Mouse (Mus musculus) midbrain, embryonic 12.5 days (tissue): Measurements from ENCODE around the gene Accs. TPM values are rescaled to one million over a fixed set of nuclear protein-coding genes. Genes with fewer than 3 reads are reported as not detected.

Source experiments
- ATAC-seq: fragments of 200-750 bp; cut with Nextera tagmentation; 2 replicates; pipeline ENCODE4 v1.8.0; 2017; ENCODE audit warnings: low read depth, moderate TSS enrichment, moderate library complexity; ENCODE audit not compliant: low FRiP score
- H3K27ac ChIP-seq: fragments of 300-500 bp; sonication (generic); replicated peaks from 2 replicates; pipeline ENCODE4 v1.5.1; 2016; ENCODE audit warnings: mild to moderate bottlenecking
- H3K27me3 ChIP-seq: fragments of 300-500 bp; sonication (generic); 2 replicates; pipeline ENCODE4 v1.6.1; 2016; ENCODE audit warnings: mild to moderate bottlenecking
- H3K36me3 ChIP-seq: fragments of 300-500 bp; sonication (generic); 2 replicates; pipeline ENCODE4 v1.6.1; 2016
- H3K4me1 ChIP-seq: fragments of 300-500 bp; sonication (generic); 2 replicates; pipeline ENCODE4 v1.6.1; 2016
- H3K4me2 ChIP-seq: fragments of 300-500 bp; sonication (generic); replicated peaks from 2 replicates; pipeline ENCODE4 v1.6.1; 2016; ENCODE audit warnings: mild to moderate bottlenecking, moderate library complexity
- H3K4me3 ChIP-seq: fragments of 300-500 bp; sonication (generic); 2 replicates; pipeline ENCODE4 v1.5.1; 2016; ENCODE audit warnings: mild to moderate bottlenecking
- H3K9ac ChIP-seq: fragments of 300-500 bp; sonication (generic); replicated peaks from 2 replicates; pipeline ENCODE4 v1.6.1; 2016; ENCODE audit warnings: mild to moderate bottlenecking, moderate library complexity
- H3K9me3 ChIP-seq: fragments of 300-500 bp; sonication (generic); 2 replicates; pipeline ENCODE4 v1.6.1; 2016; ENCODE audit warnings: mild to moderate bottlenecking
- WGBS: fragments of 180-500 bp; shearing (Covaris S2); methylation state at CpG from one replicate; pipeline ENCODE4 v1.1.7; 2016; 5-methylcytosine and 5-hydroxymethylcytosine counted together
- polyA plus RNA-seq: library from polyadenylated mRNA; unstranded; fragments of >200 nt; fragmentation: Nextera tagmentation; extraction: Ambion mirVana; gene quantifications from 2 replicates; pipeline ENCODE4 v1.2.1, GENCODE M21; 2016

Gene Accs
- polyA plus RNA-seq, 1 experiment from 2014 or later, result 9.1 TPM

DNA sequence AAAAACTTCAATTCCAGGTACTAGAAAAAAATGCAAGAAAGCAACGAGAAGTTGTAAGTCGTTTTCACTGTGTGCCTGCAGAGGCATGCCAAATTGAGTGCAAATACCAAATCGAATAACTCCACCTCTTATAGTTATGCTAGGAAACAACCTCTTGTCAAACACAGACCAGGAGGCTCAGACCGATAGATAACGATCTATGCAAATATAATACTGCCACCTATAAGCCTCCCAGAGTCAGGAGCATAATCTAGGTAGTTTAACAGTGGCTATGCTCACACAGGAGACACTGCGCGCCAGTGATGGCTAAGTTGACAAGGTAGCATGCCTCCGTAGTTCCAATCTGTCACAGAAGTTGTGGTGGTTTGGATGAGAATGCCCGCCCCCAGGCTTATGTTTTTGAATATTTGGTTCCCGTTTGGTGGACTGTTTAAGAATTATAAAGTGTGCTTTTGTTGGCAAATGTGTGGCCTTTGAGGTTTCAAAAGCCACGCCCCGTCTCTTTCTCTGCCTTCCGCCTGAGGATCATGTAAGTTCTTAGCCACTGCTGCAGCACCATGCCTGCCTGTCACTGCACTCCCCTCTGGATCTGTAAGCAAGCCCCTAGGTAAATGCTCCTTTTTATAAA, 688 bp upstream of the Accs start:
- 50% methylated on average over 13 of the region's 13 CpGs for WGBS
- H3K9me3 ChIP-seq, result no peaks in the 10 kb centered on the region
- H3K27ac ChIP-seq, result no peak overlapping the region
- H3K4me1 ChIP-seq, result peaks cover 11% of the 10 kb centered on the region
- ATAC-seq, result no peak
- H3K4me3 ChIP-seq, result peak overlapping the region; percentile 60; the same call in 1 of the 2 replicates
- H3K27me3 ChIP-seq, result 0 out of 2 replicates have a peak, but pooled peaks cover 5% of the 10 kb centered on the region
- peak overlapping the region; percentile 68 for H3K4me2 ChIP-seq
- 0 out of 2 replicates have a peak, but pooled peaks cover 10% of the 10 kb centered on the region for H3K36me3 ChIP-seq
- no peak overlapping the region for H3K9ac ChIP-seq

DNA sequence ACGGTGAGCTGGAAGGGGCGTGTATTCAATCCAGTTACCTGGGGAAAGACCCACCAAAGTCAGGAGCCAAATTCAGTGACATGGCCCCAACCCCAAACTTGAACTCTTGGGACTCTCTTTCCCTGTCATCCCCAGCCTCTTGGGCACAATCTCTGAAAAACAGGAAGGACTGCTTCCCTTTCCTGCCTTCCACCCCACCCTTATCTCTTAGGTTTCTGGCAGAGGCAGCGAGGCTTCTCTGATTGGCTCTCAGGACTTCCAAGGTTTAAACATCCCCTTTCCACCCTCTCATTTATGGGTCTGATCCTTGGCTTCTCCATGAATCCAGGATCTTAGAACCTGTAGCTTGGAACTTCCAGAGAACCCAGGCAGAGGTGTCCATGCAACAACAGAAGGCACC, 8.4 kb downstream of the Accs start:
- 94% methylated on average over 3 of the region's 3 CpGs for WGBS
- no peak for ATAC-seq
- H3K27ac ChIP-seq, result no peak overlapping the region
- no peak overlapping the region for H3K4me2 ChIP-seq
- H3K36me3 ChIP-seq, result peaks cover 86% of the 10 kb centered on the region
- H3K27me3 ChIP-seq, result no peaks in the 10 kb centered on the region
- no peaks in the 10 kb centered on the region for H3K4me1 ChIP-seq
- H3K9ac ChIP-seq, result no peak overlapping the region
- no peaks in the 10 kb centered on the region for H3K9me3 ChIP-seq
- H3K4me3 ChIP-seq, result no peak overlapping the region

DNA sequence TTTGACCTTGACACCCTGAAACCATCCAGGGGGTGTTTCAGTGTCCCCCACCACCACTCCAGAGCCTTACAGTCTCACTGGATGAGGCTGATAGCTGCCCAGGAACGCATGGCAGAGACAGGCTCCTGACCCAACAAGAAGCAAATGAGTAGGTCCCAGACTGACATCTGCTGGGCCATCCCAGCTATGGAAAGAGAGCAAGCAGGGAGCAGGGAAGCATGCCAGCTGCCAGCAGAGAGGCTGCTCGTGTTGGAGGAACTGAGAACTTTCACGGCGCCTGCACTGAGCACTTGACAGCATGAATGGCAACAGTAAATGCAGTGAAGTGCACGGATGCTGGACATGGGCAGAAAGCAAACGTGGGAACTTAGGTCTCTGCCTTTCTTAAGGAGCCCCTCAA, 9.6 kb downstream of the Accs start:
- WGBS, result 83% methylated on average over 6 of the region's 6 CpGs

DNA sequence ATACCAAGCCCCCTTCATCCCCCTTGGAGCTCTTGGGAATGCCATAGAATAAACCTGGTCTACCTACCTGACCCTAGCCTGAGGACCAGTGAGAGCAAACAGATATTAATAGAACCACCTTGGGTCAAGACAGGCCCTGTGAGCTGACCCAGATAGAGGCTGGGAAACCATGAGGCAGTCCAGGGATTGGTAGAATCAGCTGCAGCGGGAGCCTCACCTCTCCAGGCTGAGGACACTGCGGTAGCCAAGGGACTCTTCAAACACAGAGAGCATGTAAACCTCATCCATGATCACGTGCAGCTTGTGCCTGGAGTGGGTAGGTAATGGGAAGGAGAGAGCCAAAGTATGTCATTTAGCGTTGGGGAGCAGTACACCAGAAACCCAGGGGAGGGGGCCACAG, 10.8 kb downstream of the Accs start:
- no peak for ATAC-seq
- Histone ChIP-seq H3K9ac (no peak overlapping the region), H3K4me1 (no peaks in the 10 kb centered on the region), H3K4me2 (no peak overlapping the region), H3K27me3 (no peaks in the 10 kb centered on the region), H3K27ac (no peak overlapping the region), H3K36me3 (peaks cover 86% of the 10 kb centered on the region), H3K4me3 (no peak overlapping the region), H3K9me3 (no peaks in the 10 kb centered on the region)
- 91% methylated on average over 4 of the region's 4 CpGs for WGBS

More for the DNA sequence above, 9.6 kb downstream of the Accs start:
- Histone ChIP-seq H3K27me3 (no peaks in the 10 kb centered on the region), H3K36me3 (peaks cover 85% of the 10 kb centered on the region), H3K4me1 (no peaks in the 10 kb centered on the region), H3K27ac (no peak overlapping the region), H3K9me3 (no peaks in the 10 kb centered on the region), H3K4me2 (no peak overlapping the region), H3K9ac (no peak overlapping the region), H3K4me3 (no peak overlapping the region)
- ATAC-seq, result no peak

GRCm38 (mm10) chr2:93836232-93836785, 13.4 kb downstream of the Accs start:
- Histone ChIP-seq H3K27me3 (no peaks in the 10 kb centered on the region), H3K4me2 (no peak overlapping the region), H3K36me3 (peaks cover 61% of the 10 kb centered on the region), H3K27ac (no peak overlapping the region), H3K4me1 (no peaks in the 10 kb centered on the region), H3K9ac (no peak overlapping the region), H3K9me3 (no peaks in the 10 kb centered on the region), H3K4me3 (no peak overlapping the region)
- 76% methylated on average over 13 of the region's 13 CpGs for WGBS
- ATAC-seq, result no peak

DNA sequence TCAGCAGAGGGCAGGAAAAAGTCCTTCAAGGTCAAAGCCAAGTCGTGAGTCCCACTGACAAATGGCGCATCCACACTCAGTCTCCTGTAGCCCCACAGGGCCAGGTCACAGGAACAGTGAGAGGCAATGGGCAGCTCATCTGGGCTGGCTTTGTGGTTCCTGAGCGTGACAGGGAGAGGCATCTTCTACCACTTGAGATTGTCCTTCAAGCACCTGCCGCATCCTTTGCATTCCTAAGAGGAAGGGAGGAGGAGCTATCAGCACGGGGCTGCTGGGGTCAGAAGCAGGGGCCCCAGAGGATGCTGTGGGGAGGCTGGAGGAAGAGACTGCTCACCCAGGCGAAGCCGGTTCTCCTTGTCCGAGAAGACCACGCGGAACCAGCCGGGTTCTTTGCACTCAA, 14.1 kb downstream of the Accs start:
- Histone ChIP-seq H3K27me3 (no peaks in the 10 kb centered on the region), H3K36me3 (peaks cover 54% of the 10 kb centered on the region), H3K27ac (no peak overlapping the region), H3K4me2 (no peak overlapping the region), H3K4me3 (no peak overlapping the region), H3K9me3 (no peaks in the 10 kb centered on the region), H3K4me1 (no peaks in the 10 kb centered on the region), H3K9ac (no peak overlapping the region)
- no peak for ATAC-seq
- 81% methylated on average over 11 of the region's 11 CpGs for WGBS

- Histone ChIP-seq H3K4me2 (no peak overlapping the region), H3K4me3 (no peak overlapping the region), H3K4me1 (peaks cover 9% of the 10 kb centered on the region), H3K9ac (no peak overlapping the region), H3K9me3 (no peaks in the 10 kb centered on the region), H3K36me3 (peaks cover 9% of the 10 kb centered on the region), H3K27ac (no peak overlapping the region), H3K27me3 (no peaks in the 10 kb centered on the region)
- WGBS, result 17% methylated on average over 8 of the region's 8 CpGs
- ATAC-seq, result peak; percentile 17; the same call in 1 of the 2 replicates
Measured at GRCm38 (mm10) chr2:93823519-93823918, 26.2 kb downstream of the Accs start.

- Histone ChIP-seq H3K4me2 (peak within 1 kb of the TSS; percentile 81), H3K9me3 (no peaks in the 10 kb centered on the region), H3K4me1 (peaks cover 9% of the 10 kb centered on the region), H3K27ac (peak within 1 kb of the TSS; percentile 58; the same call in 1 of the 2 replicates), H3K36me3 (peaks cover 9% of the 10 kb centered on the region), H3K27me3 (no peaks in the 10 kb centered on the region), H3K9ac (peak within 1 kb of the TSS; percentile 94), H3K4me3 (peak within 1 kb of the TSS; percentile 90)
- under 1% methylated on average over 66 of the region's 66 CpGs for WGBS
- peak; percentile 92 for ATAC-seq
Measured at GRCm38 (mm10) chr2:93822045-93822749, 27.5 kb downstream of the Accs start, which contains the start of gene Ext2. TSS of gene Ext2 (minus strand) at chr2:93822568.

DNA sequence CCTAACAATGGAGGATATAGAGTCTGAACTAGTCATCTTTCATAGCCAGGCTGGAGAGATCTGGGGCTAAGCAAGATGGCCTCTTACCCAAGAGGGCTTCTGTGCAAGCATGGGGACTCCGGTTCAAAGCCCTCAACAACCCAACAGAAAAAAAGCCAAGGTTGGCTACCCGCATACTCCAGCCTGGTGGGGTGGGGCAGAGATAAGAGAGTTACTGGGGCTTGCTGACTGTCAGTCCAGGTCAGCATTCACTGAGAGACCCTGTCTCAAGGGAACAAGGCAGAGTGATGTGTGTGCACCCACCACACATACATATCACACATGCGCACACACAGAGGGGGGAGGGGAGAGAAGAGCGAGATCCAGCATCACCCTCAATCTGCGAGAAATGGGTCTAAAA, 32.0 kb downstream of the Accs start:
- H3K4me2 ChIP-seq, result no peak overlapping the region
- no peaks in the 10 kb centered on the region for H3K9me3 ChIP-seq
- H3K4me1 ChIP-seq, result peaks cover 9% of the 10 kb centered on the region
- whole genome bisulfite sequencing, result 95% methylated on average over 5 of the region's 5 CpGs
- H3K27me3 ChIP-seq, result no peaks in the 10 kb centered on the region
- peaks cover 15% of the 10 kb centered on the region for H3K36me3 ChIP-seq
- no peak overlapping the region for H3K9ac ChIP-seq
- no peak overlapping the region for H3K4me3 ChIP-seq
- no peak overlapping the region for H3K27ac ChIP-seq
- no peak for ATAC-seq

GRCm38 (mm10) chr2:93813343-93813742, 36.4 kb downstream of the Accs start:
- H3K9ac ChIP-seq, result no peak overlapping the region
- no peaks in the 10 kb centered on the region for H3K4me1 ChIP-seq
- 93% methylated on average over 22 of the region's 22 CpGs for WGBS
- peaks cover 34% of the 10 kb centered on the region for H3K36me3 ChIP-seq
- H3K27me3 ChIP-seq, result no peaks in the 10 kb centered on the region
- no peak overlapping the region for H3K27ac ChIP-seq
- ATAC-seq, result no peak
- H3K4me3 ChIP-seq, result no peak overlapping the region
- no peaks in the 10 kb centered on the region for H3K9me3 ChIP-seq
- H3K4me2 ChIP-seq, result no peak overlapping the region

DNA sequence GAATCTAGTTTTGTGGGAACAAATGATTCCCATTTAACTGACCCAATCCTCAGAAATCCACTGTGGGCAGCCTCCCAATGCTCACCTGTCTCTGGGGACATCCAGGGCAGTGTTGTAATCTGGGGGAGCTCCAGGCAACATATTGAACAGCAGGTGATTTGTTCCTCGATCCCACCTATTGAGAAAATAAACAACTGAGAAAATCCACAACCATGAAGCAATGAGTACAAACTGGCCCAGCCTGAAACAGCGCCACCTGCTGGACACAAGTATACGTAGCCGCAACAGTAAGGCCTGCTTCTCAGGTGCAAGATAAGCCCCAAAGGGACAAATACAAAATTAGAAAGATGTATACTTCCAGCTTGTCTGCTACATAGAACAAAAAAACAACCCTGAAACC, 37.9 kb downstream of the Accs start:
- no peaks in the 10 kb centered on the region for H3K27me3 ChIP-seq
- no peak overlapping the region for H3K4me3 ChIP-seq
- WGBS, result 29% methylated on average over 4 of the region's 4 CpGs
- no peak overlapping the region for H3K27ac ChIP-seq
- H3K4me1 ChIP-seq, result no peaks in the 10 kb centered on the region
- no peak for ATAC-seq
- peaks cover 36% of the 10 kb centered on the region for H3K36me3 ChIP-seq
- no peaks in the 10 kb centered on the region for H3K9me3 ChIP-seq
- H3K9ac ChIP-seq, result no peak overlapping the region
- H3K4me2 ChIP-seq, result no peak overlapping the region

GRCm38 (mm10) chr2:93809931-93810330, 39.8 kb downstream of the Accs start:
- H3K36me3 ChIP-seq, result peaks cover 55% of the 10 kb centered on the region
- no peaks in the 10 kb centered on the region for H3K27me3 ChIP-seq
- 9% methylated on average over 2 of the region's 2 CpGs for WGBS
- no peaks in the 10 kb centered on the region for H3K9me3 ChIP-seq
- no peak overlapping the region for H3K9ac ChIP-seq
- H3K4me2 ChIP-seq, result no peak overlapping the region
- no peak for ATAC-seq
- H3K27ac ChIP-seq, result no peak overlapping the region
- H3K4me1 ChIP-seq, result no peaks in the 10 kb centered on the region
- H3K4me3 ChIP-seq, result no peak overlapping the region
